Mouse (Mus musculus) heart, adult 8-10 months (tissue): ENCODE data around the gene Pou2f1. TPM values are rescaled to one million over a fixed set of nuclear protein-coding genes. Genes with fewer than 3 reads are reported as not detected.
"Not testable (repeated sequence)": the region's sequence is repeated elsewhere in the genome, so short reads cannot be mapped to it uniquely, and the experiment has no call there.

Source experiments
- DNase-seq: peaks from one replicate; pipeline ENCODE4 v3.0.0; 2022; ENCODE audit warnings: low spot score
- total RNA-seq, 4 experiments: library from RNA; stranded (reverse); gene quantifications; 2 replicates each; pipeline ENCODE4 v1.2.4; 2022

Gene Pou2f1
- total RNA-seq, 4 experiments from 2014 or later = 9.7 to 16.5 (median 11.5) TPM

DNA sequence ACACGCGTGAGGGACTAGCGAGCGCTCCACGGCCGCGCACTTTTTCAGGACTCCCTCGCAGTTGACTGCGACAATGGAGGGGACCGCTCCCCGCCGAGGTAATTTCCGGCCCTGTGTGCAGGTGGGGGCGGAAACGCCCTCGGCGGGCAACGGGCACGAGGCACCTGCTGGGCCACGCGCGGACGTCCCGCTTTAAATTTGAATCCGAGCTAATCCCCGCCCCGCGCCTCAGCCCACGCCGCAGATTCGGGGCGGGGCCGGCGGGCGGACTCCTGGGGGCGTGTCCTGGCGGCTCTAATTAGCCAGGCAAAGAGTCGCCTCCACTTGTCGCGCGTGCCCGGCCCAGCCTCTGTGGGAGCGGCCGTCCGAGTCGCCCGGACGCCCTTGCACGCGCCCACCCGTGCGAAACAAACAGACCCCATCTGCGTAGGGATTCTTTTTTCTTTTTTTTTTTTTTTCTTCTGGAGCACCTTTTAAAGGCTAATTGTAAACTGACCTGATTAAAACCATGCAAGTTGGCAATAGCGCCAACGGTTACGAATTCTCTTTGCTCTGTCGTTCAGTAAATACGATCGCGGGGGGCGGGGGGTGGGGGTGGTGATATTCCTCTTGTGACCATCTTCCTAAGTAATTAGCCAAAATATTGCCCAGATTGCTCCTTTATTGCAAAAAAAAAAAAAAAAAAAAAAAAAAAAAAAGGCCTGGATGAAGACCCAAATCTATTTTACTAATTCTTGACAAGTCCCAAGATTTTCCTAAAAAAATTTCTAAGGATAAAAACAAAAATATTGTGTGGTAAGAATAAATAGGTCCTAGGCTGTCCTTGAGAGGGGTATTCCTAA is 924 bp upstream of the Pou2f1 start:
- DNase-seq = peak; percentile 93

DNA sequence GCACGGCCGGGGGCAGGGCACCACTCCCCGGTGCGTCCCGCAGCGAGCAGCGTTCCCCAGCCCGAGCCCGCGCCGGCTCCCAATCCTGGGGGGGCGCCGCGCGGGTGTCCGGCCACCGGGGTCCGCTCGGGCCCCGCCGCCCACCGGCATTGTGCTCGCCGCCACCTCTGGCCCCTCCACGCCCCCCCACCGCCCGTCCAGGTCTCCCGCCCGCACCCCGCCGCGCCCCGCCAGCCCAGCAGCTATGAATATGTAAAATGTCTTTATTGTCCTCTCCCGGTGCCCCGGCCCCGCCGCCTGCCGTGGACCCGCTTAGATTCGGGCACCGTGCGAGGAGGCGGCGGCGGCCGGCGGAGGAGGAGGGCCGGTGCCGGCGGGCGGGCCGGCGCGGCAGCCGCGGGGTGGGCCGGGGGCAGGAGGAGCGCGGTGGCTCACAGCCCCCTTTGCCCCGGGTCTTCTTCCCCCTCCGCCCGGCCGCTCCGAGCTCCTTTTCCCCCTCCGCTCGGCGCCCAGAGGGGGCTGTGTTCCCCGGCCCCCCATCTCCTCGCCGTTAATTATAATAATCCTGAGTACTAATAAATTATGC is 481 bp downstream of the Pou2f1 start:
- no peak for DNase-seq

DNA sequence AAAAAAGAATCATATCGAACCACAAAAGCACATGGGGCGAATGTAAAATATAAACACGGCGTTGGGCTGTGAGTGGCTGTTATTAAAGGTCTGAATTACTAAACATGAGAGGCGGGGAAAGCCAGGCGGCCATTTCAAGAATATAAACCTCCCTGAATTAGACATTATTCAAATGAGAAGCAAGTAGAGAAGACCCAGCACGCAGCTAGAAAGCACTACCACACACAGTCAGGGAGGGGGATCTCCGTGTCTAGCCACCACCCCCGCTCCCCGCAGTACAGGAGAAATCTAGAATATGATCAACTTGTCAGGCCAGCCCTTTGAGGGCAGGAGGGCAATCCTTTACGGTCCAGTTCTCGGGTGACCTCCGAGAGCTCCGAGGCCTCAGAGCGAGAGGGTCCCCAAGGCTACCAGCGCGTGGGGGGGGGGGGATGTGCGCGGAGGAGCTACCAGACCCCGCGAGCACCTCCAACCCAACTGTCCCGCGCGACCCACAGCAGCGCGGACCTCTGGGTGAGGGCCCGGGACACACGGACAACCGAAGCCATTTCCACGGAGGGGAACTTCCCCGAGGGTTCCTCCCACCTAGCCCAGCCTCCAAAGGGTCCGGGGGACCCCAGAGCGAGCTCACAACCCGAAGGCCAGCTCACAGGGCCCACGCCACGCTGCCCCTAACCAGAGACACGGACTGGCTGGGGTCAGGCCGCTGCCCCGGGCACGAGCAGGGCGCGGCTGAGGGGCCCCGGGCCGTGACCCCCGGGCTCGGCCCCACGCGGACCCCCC is 1.2 kb downstream of the Pou2f1 start:
- DNase-seq = peak; percentile 61

DNA sequence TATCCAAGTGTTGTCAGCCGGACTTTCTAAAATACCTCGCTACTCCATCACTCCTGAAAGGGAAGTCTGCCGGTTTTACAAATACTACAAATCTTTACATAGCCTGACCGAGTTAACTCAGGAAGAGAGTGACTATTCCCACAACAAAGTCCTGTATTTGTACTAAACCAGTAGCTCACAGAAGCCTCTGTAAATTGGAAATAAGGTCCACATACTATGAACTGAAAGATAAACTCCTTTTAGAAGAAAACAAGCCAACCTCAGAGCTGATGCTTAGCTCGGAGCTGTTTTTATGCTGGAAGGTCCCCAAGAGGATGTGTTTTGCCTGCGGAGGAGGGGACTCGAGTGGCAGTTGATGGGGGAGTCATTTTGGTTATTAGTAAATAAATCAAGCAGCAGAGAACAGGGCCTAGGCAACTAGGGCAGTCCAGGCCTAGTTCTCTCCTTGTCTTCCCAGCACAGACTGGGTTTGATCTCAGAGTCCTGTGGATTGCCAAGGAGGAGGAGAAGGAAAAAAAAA is 1.8 kb downstream of the Pou2f1 start:
- DNase-seq = peak; percentile 40

DNA sequence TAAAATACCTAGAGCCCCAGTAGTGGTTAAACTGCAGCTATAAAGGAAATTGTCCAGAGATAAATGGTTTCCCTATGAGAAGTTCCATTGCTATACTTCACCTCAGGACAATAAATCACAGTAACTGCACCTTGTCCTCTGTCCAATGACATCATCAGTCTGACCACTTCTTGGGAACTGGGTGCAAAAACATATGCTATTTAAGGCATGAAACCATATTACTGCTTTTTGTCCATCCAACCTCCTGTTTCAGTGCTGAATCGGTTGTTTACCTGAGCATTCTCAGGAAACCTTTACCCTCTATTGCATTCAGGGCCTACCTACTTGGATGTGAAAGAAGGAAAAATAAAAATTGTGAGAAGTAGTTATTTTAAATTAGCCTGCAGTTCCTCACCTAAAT is 2.8 kb downstream of the Pou2f1 start:
- DNase-seq = no peak

DNA sequence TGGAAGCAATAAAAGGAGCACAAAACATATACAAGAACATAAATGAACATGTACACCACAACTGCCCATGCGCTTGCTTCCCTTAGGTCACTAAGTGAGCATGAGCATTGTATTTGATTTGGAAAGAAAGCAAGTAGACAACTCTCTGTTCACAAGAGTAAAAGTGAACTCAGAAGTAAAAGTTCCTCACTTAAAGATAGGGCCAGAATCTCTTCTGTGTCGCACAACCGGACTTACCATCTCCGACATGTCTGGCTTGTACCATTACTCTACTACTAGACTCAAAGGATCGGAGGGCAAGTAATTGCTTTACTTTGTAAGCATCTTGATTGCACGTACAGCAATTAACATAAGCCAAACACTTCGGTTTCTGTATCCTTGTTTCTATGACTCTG is 6.8 kb downstream of the Pou2f1 start:
- DNase-seq = no peak

DNA sequence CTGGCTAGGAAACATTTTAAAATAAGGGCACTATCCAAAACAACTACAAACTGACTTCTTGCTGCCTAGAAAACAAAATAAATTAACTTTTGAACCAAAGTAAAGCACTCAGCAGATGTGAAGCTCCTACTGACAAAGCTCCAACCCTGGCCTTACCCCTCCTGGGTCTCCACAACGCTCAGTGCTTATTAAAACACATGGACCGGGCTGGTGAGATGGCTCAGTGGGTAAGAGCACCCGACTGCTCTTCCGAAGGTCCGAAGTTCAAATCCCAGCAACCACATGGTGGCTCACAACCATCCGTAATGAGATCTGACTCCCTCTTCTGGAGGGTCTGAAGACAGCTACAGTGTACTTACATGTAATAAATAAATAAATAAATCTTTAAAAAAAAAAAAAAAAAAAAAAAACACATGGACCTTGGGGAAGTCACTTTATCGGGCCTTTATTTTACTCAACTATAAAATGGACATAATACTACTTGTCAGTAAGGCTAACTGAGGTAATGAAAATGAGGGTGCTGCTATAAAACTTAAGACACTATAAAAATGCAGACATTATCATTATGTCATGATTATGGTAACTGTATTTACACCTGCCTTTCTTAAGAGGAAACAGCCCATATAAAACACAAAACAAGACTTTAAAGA is 7.3 kb downstream of the Pou2f1 start:
- DNase-seq = not testable (repeated sequence)

DNA sequence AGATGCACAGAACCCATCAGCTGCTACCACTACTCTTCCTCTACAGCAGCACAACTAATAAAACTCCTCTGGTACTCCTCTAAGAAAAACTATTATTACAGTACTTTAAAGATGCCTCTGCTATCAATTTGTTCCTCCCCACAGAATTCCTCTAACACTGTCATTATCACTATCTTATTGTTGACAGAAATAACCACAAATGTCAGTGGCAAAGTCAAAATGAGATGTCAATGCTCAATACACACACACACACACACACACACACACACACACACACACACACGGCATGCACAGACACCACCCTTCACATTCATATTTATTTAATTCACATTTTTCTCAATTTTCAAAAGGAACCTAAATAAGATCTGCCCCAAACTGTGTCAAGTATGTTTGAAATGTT is 8.2 kb downstream of the Pou2f1 start:
- no peak for DNase-seq

DNA sequence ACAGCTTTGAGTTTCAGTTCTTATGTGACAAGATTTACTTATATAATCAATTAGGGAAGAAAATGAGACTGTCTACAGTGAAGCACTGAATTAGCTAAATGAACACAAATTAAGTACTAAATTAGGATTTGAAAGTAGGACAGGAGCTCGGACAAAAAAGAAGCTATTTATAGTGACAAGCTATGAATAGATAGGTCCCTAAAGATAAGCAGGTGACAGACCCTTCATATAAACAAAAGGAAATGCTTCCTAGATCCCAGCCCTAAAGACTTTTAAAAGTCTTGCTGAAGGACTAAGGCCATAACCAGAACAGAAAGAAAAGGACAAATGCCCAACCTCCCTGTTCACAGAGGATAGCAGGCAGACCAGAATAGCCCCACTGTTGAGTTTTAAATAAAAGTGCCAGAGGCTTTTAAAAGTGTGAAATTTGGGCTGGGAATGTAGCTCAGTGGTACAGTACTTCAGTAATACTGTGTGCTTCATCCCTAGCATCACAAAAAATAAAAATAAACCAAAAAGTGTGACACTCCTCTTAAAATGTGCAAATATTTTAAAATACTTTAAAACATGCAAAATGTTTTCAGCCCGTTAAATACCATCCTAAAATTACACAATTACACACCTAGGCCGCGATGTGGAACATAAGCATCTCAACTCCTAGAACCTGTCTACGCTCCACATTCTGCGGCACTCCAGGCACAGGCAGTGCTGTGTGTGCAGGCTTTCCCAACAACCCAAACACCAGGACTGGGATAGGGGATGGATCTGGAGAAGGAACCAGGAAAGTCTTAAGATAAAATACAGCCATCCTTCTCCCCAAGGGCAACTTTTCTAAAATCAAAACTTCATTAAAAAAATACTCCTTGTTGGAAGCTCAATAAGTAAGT is 9.0 kb downstream of the Pou2f1 start:
- no peak for DNase-seq

DNA sequence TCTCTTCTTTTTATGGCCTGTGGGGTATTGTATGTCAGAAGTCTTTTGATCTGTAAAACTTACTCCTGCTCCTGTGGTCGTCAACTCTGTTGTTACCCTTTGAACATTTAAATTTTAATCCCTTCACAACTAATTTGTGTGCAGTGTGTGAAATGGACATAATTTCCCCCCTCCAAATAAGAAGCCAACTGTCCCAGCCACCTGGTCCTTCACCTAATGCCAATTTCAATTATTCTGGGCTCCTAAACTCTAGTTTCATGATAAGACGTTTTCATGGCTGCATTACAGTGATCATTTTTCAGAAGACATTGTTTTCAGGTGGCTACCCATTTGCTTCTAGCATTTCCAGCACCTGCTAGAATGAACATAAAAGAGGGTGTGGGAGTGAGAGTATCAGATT is 13.9 kb downstream of the Pou2f1 start:
- DNase-seq = no peak

DNA sequence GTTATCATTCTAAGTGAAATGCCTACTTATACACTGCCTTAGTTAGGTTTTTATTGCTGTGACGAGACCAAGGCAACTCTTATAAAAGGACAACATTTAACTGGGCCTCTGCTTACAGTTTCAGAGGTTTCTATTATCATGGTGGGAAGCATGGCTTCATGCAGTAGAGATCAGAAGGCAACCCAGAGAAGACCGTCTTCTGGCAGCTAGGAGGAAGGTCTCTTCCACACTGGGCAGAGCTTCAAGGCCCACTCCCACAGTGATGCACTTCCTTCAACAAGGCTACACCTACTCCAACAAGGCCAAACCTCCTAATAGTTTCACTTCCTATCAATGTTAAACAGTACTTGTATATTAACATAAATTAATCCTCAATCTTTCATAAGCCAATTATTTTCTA is 14.4 kb downstream of the Pou2f1 start:
- DNase-seq = no peak

DNA sequence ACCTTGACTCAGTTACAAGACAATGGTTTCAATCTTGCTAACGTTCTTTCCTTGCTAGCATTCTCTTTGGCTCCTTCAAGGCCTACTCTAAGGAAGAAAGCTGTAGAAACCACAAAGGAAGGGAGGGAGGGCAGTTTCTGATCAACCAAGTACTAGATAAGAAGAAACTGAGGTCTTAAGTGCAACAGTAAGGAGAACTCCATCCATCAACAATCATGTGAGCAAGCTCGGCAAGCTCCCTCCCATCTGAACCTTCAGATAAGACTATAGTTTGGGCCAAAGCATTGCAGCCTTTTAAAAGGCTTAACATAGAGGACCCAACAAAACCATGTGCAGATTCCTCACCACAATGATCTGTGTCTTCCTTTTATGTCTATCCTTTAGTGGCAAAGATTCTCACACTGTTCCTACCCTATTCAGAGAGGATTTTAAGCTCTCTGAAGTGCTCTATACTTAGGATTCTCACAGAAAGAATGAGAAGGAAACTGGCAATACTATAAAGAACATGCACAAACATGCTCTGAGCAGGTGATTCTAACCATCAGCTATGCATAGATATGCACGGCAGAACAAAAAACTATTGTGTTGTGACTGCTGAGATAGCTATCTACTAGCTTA is 16.6 kb downstream of the Pou2f1 start:
- no peak for DNase-seq

DNA sequence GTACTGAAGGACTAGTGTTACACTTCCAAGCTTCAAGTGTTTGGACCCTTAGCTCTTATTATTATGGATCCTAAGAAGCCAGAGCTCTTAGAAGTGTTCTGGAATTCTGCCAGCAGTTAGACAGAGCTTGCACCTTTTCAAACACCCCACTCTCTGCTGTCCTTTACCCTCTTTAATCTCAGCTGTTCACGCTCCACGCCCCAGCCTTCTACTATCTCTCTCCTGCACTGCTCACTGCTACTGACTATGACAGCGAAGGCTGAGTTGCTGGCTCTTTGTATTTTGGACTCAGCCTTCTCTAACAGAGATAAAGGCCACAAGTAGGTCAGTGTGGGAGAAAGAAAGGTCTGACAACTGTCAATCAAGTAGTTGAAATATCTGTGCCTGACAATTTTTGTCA is 17.3 kb downstream of the Pou2f1 start:
- DNase-seq = no peak

DNA sequence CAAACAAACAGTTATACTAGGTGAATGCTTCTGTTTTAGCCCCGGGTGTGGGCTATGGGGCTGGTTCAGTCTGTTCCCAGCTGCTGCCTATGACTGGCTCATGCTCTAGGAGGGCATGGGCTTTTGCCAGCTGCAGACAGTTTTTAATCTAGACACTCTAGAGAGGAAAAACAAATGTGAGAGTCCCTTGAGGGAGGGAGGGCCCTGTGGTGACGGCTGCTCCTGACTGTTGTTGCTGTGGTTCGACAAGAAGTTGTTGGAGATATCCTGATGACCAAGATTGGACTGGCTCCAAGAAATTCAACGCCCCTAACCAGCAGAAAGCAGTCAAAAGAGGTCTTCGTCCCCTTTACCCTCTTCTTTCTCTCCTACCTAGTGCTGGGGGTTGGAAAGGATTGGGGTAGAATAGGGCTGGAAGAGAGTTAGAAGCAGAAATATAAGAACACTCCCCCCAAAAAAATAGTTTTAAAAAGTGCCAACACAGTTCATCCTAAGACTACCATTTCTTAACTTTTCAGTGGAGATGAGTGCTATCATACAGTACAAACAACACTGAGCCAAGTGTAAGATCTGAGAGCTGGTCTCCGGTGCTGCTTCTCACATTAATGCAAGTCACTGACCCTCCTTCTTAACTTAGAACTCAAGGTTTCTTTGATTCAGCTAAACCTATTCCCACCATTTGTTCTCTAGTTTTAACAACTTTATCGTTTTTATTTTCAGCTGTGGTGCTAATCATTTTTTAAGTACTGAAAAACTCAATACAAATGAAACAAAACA is 25.6 kb downstream of the Pou2f1 start:
- DNase-seq = no peak

DNA sequence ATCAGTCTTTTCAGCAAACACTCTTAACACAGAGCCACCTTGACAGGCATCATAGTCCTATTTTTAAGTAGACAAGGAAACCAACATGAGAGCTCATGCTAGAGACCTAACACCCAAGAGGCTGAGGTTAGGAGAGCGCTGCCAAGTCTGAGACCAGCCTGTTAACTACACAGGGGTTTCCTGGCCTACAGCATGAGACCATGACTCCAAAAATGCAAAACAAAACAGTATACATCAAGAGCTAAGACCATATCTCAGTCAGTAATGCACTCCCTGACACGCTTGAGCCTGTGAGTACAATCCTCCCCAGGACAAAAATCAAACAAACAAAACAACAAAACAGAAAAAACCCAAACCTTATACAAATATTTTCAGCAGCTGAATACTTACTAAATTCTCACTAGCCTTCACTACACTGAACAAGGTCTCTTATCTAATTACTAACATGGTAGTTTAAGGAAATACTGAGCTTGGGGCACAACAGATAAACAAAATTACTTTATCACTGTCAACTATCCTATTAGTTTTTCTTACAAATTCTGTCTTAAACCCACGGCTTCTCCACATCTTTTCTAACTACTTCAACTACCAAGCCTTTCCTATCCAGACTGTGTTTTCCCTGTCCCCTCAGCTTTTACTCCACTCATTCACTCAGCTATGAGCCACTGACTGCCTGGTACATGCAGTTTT is 33.3 kb downstream of the Pou2f1 start:
- no peak for DNase-seq

DNA sequence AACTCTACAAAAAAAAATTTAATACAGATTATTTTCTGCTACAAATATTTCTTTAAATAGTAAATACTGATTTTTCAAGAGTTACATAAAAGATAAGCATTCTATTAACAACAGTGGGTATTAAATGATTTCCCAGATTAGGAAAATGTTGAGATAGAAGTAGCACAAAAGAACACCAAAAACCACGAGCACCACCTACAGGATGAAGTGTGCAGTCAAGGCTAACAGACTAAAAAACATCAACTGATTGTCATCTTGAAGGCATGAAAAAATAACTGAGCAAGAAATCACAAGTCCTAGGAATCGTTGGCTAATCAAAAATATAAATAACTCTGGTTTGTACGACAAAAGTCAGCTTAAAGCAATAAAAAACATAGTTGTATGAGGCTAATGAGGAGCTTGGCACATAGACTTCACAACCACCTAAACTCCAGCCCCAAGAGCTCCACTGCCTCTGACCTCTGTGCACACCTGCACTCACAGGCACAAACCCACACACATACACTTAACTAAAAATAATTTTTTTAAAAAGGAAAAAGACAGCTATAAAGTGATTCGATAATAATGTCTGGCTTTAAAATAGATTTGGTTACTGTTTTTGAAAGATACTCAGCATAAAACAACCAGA is 35.3 kb downstream of the Pou2f1 start:
- peak; percentile 44 for DNase-seq

DNA sequence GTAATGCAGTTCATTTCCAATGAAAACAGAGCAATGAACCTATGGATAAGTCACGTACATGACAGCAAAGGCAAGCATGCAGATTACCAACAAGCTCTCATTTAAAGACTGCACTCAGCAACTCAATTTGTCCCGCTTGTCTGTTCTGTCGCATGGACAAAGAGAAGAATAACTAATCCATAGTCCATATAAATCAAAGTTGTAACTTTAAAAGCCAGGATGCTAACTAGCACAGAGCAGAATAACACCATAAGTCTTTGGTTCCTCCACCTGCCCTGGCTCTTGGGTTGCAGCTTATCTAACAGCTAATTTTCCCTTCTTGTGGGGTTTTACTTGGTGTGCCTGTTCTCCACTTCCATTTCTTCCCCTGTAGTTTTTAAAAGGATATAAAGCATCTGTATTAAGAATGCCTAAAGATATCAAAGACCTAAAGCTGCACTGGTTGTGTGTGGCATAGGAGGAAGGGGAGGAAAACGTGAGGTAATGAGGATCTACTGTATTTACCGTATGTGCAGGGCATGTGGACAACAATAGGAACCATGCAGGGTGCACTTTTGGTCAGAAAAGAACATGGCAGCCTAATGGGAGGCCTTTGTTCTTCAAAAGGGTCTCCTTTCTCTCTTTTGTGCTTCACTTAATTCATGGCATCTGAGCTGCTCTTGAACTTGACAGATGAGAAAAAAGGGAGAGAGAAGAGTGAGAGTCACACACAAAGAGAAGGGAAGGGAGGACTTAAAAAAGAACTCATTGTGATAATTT is 36.1 kb downstream of the Pou2f1 start:
- no peak for DNase-seq
